28 mouse cellular contexts compared by ENCODE assay signal in genomic region chr8:127859036-127859435, GRCm38 (mm10).
DNase-seq lines count a peak whose midpoint lies in the region; ATAC-seq and TF ChIP-seq lines count a peak whose summit lies in the region.
"Had no signal": no experiment of that assay in that cellular context is flagged by ENCODE, and none has a peak within 500 bp of the region (broad histone marks: within the 10 kb centered on the region; RNA-seq: fewer than 3 reads in every experiment).

No protein-coding gene starts in this region.

- 26% methylated on average over 3 of the region's 3 CpGs for WGBS in cerebellum, adult 2 months
- WGBS in forebrain, postnatal 0 days: 52% methylated on average over 3 of the region's 3 CpGs
- 82% methylated on average over 3 of the region's 3 CpGs for WGBS in forebrain, embryonic 10.5 days
- WGBS in midbrain, postnatal 0 days: 67% methylated on average over 3 of the region's 3 CpGs
- WGBS in midbrain, embryonic 14.5 days: 62% methylated on average over 3 of the region's 3 CpGs

- no peak for TF ChIP-seq CTCF in cerebellum, adult 2 months (IDR thresholded peaks at IDR 0.05; ENCODE audit: borderline replicate concordance, insufficient read depth, low read depth, low read length)
- TF ChIP-seq CTCF in forebrain, postnatal 0 days (IDR thresholded peaks at IDR 0.05; ENCODE audit: low read depth): no peak
- no peak for TF ChIP-seq CTCF in midbrain, postnatal 0 days (IDR thresholded peaks at IDR 0.05)

- no peak for ATAC-seq in forebrain, postnatal 0 days
- ATAC-seq in midbrain, postnatal 0 days (ENCODE audit: low FRiP score): no peak
- ATAC-seq in midbrain, embryonic 14.5 days (ENCODE audit: low FRiP score, low TSS enrichment): no peak
- ATAC-seq: activated CD4-positive, CD25-positive, alpha-beta regulatory T cell, adult 4 months; forebrain, embryonic 16.5 days; inflammation-experienced regulatory T-cells, adult 6 months; midbrain, embryonic 13.5 days had no signal

- H3K4me1 ChIP-seq in cerebellum, adult 2 months (ENCODE audit: control insufficient read depth, insufficient read depth, low read length): no peaks in the 10 kb centered on the region
- H3K4me1 ChIP-seq in forebrain, postnatal 0 days (ENCODE audit: insufficient read depth): no peaks in the 10 kb centered on the region
- 0 out of 2 replicates have a peak, but pooled peaks cover 5% of the 10 kb centered on the region for H3K4me1 ChIP-seq in forebrain, embryonic 10.5 days
- no peaks in the 10 kb centered on the region for H3K4me1 ChIP-seq in midbrain, postnatal 0 days (ENCODE audit: insufficient read depth, low read length)
- H3K4me1 ChIP-seq in midbrain, embryonic 14.5 days (ENCODE audit: control insufficient read depth, insufficient read depth, low read length): no peaks in the 10 kb centered on the region
- H3K4me1 ChIP-seq: limb, embryonic 12.5 days; liver, embryonic 15.5 days; neural tube, embryonic 15.5 days; stomach, embryonic 15.5 days had no signal

- no peak overlapping the region for H3K9ac ChIP-seq in forebrain, postnatal 0 days
- H3K9ac ChIP-seq in midbrain, postnatal 0 days (replicated peaks; ENCODE audit: low read length, poor library complexity, severe bottlenecking): no peak overlapping the region
- H3K9ac ChIP-seq in midbrain, embryonic 14.5 days (replicated peaks; ENCODE audit: low read length): no peak overlapping the region
- H3K9ac ChIP-seq: embryonic facial prominence, embryonic 12.5 days; heart, embryonic 12.5 days; hindbrain, embryonic 14.5 days; limb, embryonic 12.5 days; liver, embryonic 15.5 days; lung, embryonic 14.5 days; midbrain, embryonic 13.5 days; neural tube, embryonic 15.5 days; stomach, embryonic 15.5 days had no signal

- no peak overlapping the region for H3K27ac ChIP-seq in cerebellum, adult 2 months (ENCODE audit: insufficient read depth, low read length)
- no peak overlapping the region for H3K27ac ChIP-seq in forebrain, postnatal 0 days (ENCODE audit: low read depth, low read length)
- H3K27ac ChIP-seq in forebrain, embryonic 10.5 days: no peak overlapping the region
- no peak overlapping the region for H3K27ac ChIP-seq in midbrain, postnatal 0 days (ENCODE audit: low read depth, low read length)
- H3K27ac ChIP-seq in midbrain, embryonic 14.5 days (replicated peaks; ENCODE audit: low read depth, low read length): no peak overlapping the region
- H3K27ac ChIP-seq: embryonic facial prominence, embryonic 12.5 days; heart, adult 2 months; hindbrain, embryonic 14.5 days; limb, embryonic 12.5 days; liver, embryonic 15.5 days; macrophage; midbrain, embryonic 13.5 days; neural tube, embryonic 15.5 days; stomach, embryonic 15.5 days had no signal

- no peaks in the 10 kb centered on the region for H3K27me3 ChIP-seq in cerebellum, adult 2 months (ENCODE audit: control insufficient read depth, insufficient read depth, low read length)
- no peaks in the 10 kb centered on the region for H3K27me3 ChIP-seq in forebrain, postnatal 0 days (ENCODE audit: insufficient read depth, low read length)
- no peaks in the 10 kb centered on the region for H3K27me3 ChIP-seq in forebrain, embryonic 10.5 days (ENCODE audit: poor library complexity, severe bottlenecking)
- H3K27me3 ChIP-seq in midbrain, postnatal 0 days (ENCODE audit: insufficient read depth, low read length): no peaks in the 10 kb centered on the region
- no peaks in the 10 kb centered on the region for H3K27me3 ChIP-seq in midbrain, embryonic 14.5 days (ENCODE audit: control insufficient read depth, insufficient read depth, low read length)
- H3K27me3 ChIP-seq: embryonic facial prominence, embryonic 12.5 days; heart, embryonic 12.5 days; limb, embryonic 12.5 days; liver, embryonic 15.5 days; midbrain, embryonic 13.5 days; neural tube, embryonic 15.5 days; stomach, embryonic 15.5 days had no signal

- H3K4me3 ChIP-seq in cerebellum, adult 2 months (replicated peaks; ENCODE audit: insufficient read depth, low read depth, low read length): no peak overlapping the region
- H3K4me3 ChIP-seq in forebrain, postnatal 0 days (ENCODE audit: low read depth, low read length): no peak overlapping the region
- no peak overlapping the region for H3K4me3 ChIP-seq in forebrain, embryonic 10.5 days
- no peak overlapping the region for H3K4me3 ChIP-seq in midbrain, postnatal 0 days (ENCODE audit: low read depth, low read length)
- H3K4me3 ChIP-seq in midbrain, embryonic 14.5 days (replicated peaks; ENCODE audit: low read depth, low read length): no peak overlapping the region
- H3K4me3 ChIP-seq: embryonic facial prominence, embryonic 12.5 days; heart, adult 2 months; heart, embryonic 12.5 days; limb, embryonic 12.5 days; liver, embryonic 15.5 days; midbrain, embryonic 13.5 days; neural tube, embryonic 15.5 days; stomach, embryonic 15.5 days had no signal

- TF ChIP-seq POLR2A in cerebellum, adult 2 months (IDR thresholded peaks at IDR 0.05; ENCODE audit: borderline replicate concordance, insufficient read depth, low read length): no peak

- H3K4me2 ChIP-seq in forebrain, postnatal 0 days (ENCODE audit: low read depth): no peak overlapping the region
- H3K4me2 ChIP-seq in midbrain, postnatal 0 days (ENCODE audit: low read depth, low read length, poor library complexity, severe bottlenecking): no peak overlapping the region
- H3K4me2 ChIP-seq in midbrain, embryonic 14.5 days (ENCODE audit: low read length): no peak overlapping the region
- H3K4me2 ChIP-seq: embryonic facial prominence, embryonic 12.5 days; heart, embryonic 12.5 days; hindbrain, embryonic 14.5 days; limb, embryonic 12.5 days; liver, embryonic 15.5 days; lung, embryonic 14.5 days; midbrain, embryonic 13.5 days; neural tube, embryonic 15.5 days; stomach, embryonic 15.5 days had no signal

- peak; percentile 12 to 20 for DNase-seq in cerebellum, adult 2 months
- no peak for DNase-seq in cerebellum, postnatal 4 days (ENCODE audit: low spot score in 2 of 2)
- DNase-seq in forebrain, postnatal 0 days: peak; percentile 30
- no peak for DNase-seq in forebrain, embryonic 10.5 days (ENCODE audit: extremely low spot score, low spot score)
- DNase-seq in midbrain, postnatal 0 days (ENCODE audit: low spot score): peak; percentile 15
- no peak for DNase-seq in midbrain, embryonic 14.5 days
- DNase-seq: B cell, adult 2 months; cerebellum, adult 9-11 months; embryo, embryonic 11 days; heart, adult 2 months; heart, postnatal 4 days; kidney, adult 11 months; kidney, postnatal 14 days; layer of hippocampus, adult 9-11 months; lung, embryonic 14.5 days; right cerebral cortex, postnatal 25 days had no signal

- H3K9me3 ChIP-seq in forebrain, postnatal 0 days (ENCODE audit: low read length): no peaks in the 10 kb centered on the region
- H3K9me3 ChIP-seq in forebrain, embryonic 10.5 days: no peaks in the 10 kb centered on the region
- no peaks in the 10 kb centered on the region for H3K9me3 ChIP-seq in midbrain, postnatal 0 days (ENCODE audit: low read length)
- H3K9me3 ChIP-seq in midbrain, embryonic 14.5 days (ENCODE audit: control insufficient read depth, low read length): no peaks in the 10 kb centered on the region
- H3K9me3 ChIP-seq: embryonic facial prominence, embryonic 12.5 days; limb, embryonic 12.5 days; liver, embryonic 15.5 days; neural tube, embryonic 15.5 days; stomach, embryonic 15.5 days had no signal

- H3K36me3 ChIP-seq in forebrain, postnatal 0 days (ENCODE audit: insufficient read depth): no peaks in the 10 kb centered on the region
- H3K36me3 ChIP-seq in forebrain, embryonic 10.5 days (replicated peaks): no peaks in the 10 kb centered on the region
- H3K36me3 ChIP-seq in midbrain, postnatal 0 days (ENCODE audit: insufficient read depth, low read length): no peaks in the 10 kb centered on the region
- H3K36me3 ChIP-seq in midbrain, embryonic 14.5 days (ENCODE audit: control insufficient read depth, insufficient read depth, low read length): no peaks in the 10 kb centered on the region
- H3K36me3 ChIP-seq: embryonic facial prominence, embryonic 12.5 days; heart, embryonic 12.5 days; limb, embryonic 12.5 days; liver, embryonic 15.5 days; midbrain, embryonic 13.5 days; neural tube, embryonic 15.5 days; stomach, embryonic 15.5 days had no signal

Comparison
In these comparisons a context has a peak if more than half of its experiments do, and no peak if none do; other contexts are left out.
1. DNase-seq: peak in cerebellum, adult 2 months (2 of 2), forebrain, postnatal 0 days (single experiment) and midbrain, postnatal 0 days (single experiment); none in cerebellum, postnatal 4 days (0 of 2), forebrain, embryonic 10.5 days (single experiment) and midbrain, embryonic 14.5 days (single experiment).